Mouse (Mus musculus): ENCODE data around the gene Farp1. TPM values are rescaled to one million over a fixed set of nuclear protein-coding genes. Genes with fewer than 3 reads are reported as not detected.

Gene Farp1
- polyA plus RNA-seq, 1 experiment from 2014 or later = 34.2 TPM

- H3K4me1 ChIP-seq (ENCODE audit: control insufficient read depth, insufficient read depth, low read length) = no peaks in the 10 kb centered on the region
- 71% methylated on average over 8 of the region's 8 CpGs for WGBS
- no peaks in the 10 kb centered on the region for H3K27me3 ChIP-seq (replicated peaks; ENCODE audit: control insufficient read depth, insufficient read depth, low read length)
- no peaks in the 10 kb centered on the region for H3K36me3 ChIP-seq (ENCODE audit: control insufficient read depth, insufficient read depth, low read length)
- H3K9ac ChIP-seq (ENCODE audit: low read depth, low read length) = no peak overlapping the region
- no peak overlapping the region for H3K4me3 ChIP-seq (ENCODE audit: low read depth, low read length)
- no peaks in the 10 kb centered on the region for H3K9me3 ChIP-seq (ENCODE audit: control insufficient read depth, low read length)
- ATAC-seq (ENCODE audit: low read depth) (no peak), DNase-seq (ENCODE audit: low spot score) (peak; percentile 31)
- no peak overlapping the region for H3K27ac ChIP-seq (replicated peaks; ENCODE audit: low read depth, low read length)
- H3K4me2 ChIP-seq (ENCODE audit: low read depth, low read length) = no peak overlapping the region
Measured at GRCm38 (mm10) chr14:121025381-121025780, 9.6 kb upstream of the Farp1 start.

- no peaks in the 10 kb centered on the region for H3K36me3 ChIP-seq (ENCODE audit: control insufficient read depth, insufficient read depth, low read length)
- DNase-seq (ENCODE audit: low spot score) (no peak), ATAC-seq (ENCODE audit: low read depth) (no peak)
- H3K9ac ChIP-seq (ENCODE audit: low read depth, low read length) = no peak overlapping the region
- H3K27ac ChIP-seq (replicated peaks; ENCODE audit: low read depth, low read length) = no peak overlapping the region
- no peaks in the 10 kb centered on the region for H3K9me3 ChIP-seq (ENCODE audit: control insufficient read depth, low read length)
- no peaks in the 10 kb centered on the region for H3K27me3 ChIP-seq (replicated peaks; ENCODE audit: control insufficient read depth, insufficient read depth, low read length)
- H3K4me1 ChIP-seq (ENCODE audit: control insufficient read depth, insufficient read depth, low read length) = no peaks in the 10 kb centered on the region
- no peak overlapping the region for H3K4me3 ChIP-seq (ENCODE audit: low read depth, low read length)
- no peak overlapping the region for H3K4me2 ChIP-seq (ENCODE audit: low read depth, low read length)
- 88% methylated on average over 2 of the region's 2 CpGs for WGBS
Measured at GRCm38 (mm10) chr14:121031396-121031795, 3.6 kb upstream of the Farp1 start.

- Histone ChIP-seq H3K27ac (replicated peaks; ENCODE audit: low read depth, low read length) (no peak overlapping the region), H3K9me3 (ENCODE audit: control insufficient read depth, low read length) (no peaks in the 10 kb centered on the region), H3K4me1 (ENCODE audit: control insufficient read depth, insufficient read depth, low read length) (peaks cover 22% of the 10 kb centered on the region), H3K27me3 (replicated peaks; ENCODE audit: control insufficient read depth, insufficient read depth, low read length) (no peaks in the 10 kb centered on the region), H3K36me3 (ENCODE audit: control insufficient read depth, insufficient read depth, low read length) (no peaks in the 10 kb centered on the region), H3K4me2 (ENCODE audit: low read depth, low read length) (peak overlapping the region; percentile 95), H3K9ac (ENCODE audit: low read depth, low read length) (no peak overlapping the region; the same call in 1 of the 2 replicates), H3K4me3 (ENCODE audit: low read depth, low read length) (peak overlapping the region; percentile 93)
- peak; percentile 19 for DNase-seq (ENCODE audit: low spot score)
- WGBS = 18% methylated on average over 10 of the region's 10 CpGs
- no peak for ATAC-seq (ENCODE audit: low read depth)
Measured at GRCm38 (mm10) chr14:121034525-121034924, 475 bp upstream of the Farp1 start.

- ATAC-seq (ENCODE audit: low read depth) = peak; percentile 78
- Histone ChIP-seq H3K9me3 (ENCODE audit: control insufficient read depth, low read length) (no peaks in the 10 kb centered on the region), H3K4me2 (ENCODE audit: low read depth, low read length) (peak overlapping the region; percentile 95), H3K4me3 (ENCODE audit: low read depth, low read length) (peak overlapping the region; percentile 93), H3K36me3 (ENCODE audit: control insufficient read depth, insufficient read depth, low read length) (0 out of 2 replicates have a peak, but pooled peaks cover 3% of the 10 kb centered on the region), H3K4me1 (ENCODE audit: control insufficient read depth, insufficient read depth, low read length) (peaks cover 22% of the 10 kb centered on the region), H3K9ac (ENCODE audit: low read depth, low read length) (peak overlapping the region; percentile 98), H3K27me3 (replicated peaks; ENCODE audit: control insufficient read depth, insufficient read depth, low read length) (no peaks in the 10 kb centered on the region), H3K27ac (replicated peaks; ENCODE audit: low read depth, low read length) (peak overlapping the region; percentile 94)
- peak; percentile 72 for DNase-seq (ENCODE audit: low spot score)
- 0% methylated on average over 32 of the region's 100 CpGs for WGBS
Measured at GRCm38 (mm10) chr14:121035663-121036473, 868 bp downstream of the Farp1 start.

GRCm38 (mm10) chr14:121036612-121037221 lies 1.7 kb downstream of the Farp1 start:
- Histone ChIP-seq H3K27me3 (replicated peaks; ENCODE audit: control insufficient read depth, insufficient read depth, low read length) (no peaks in the 10 kb centered on the region), H3K9ac (ENCODE audit: low read depth, low read length) (peak overlapping the region; percentile 98), H3K27ac (replicated peaks; ENCODE audit: low read depth, low read length) (peak overlapping the region; percentile 94), H3K4me3 (ENCODE audit: low read depth, low read length) (peak overlapping the region; percentile 93), H3K9me3 (ENCODE audit: control insufficient read depth, low read length) (no peaks in the 10 kb centered on the region), H3K4me2 (ENCODE audit: low read depth, low read length) (peak overlapping the region; percentile 95), H3K4me1 (ENCODE audit: control insufficient read depth, insufficient read depth, low read length) (peaks cover 22% of the 10 kb centered on the region), H3K36me3 (ENCODE audit: control insufficient read depth, insufficient read depth, low read length) (0 out of 2 replicates have a peak, but pooled peaks cover 3% of the 10 kb centered on the region)
- ATAC-seq (ENCODE audit: low read depth) (no peak), DNase-seq (ENCODE audit: low spot score) (peak; percentile 84)
- under 1% methylated on average over 18 of the region's 19 CpGs for WGBS

GRCm38 (mm10) chr14:121037276-121037675 lies 2.3 kb downstream of the Farp1 start:
- Histone ChIP-seq H3K9ac (ENCODE audit: low read depth, low read length) (peak overlapping the region; percentile 98), H3K27me3 (replicated peaks; ENCODE audit: control insufficient read depth, insufficient read depth, low read length) (no peaks in the 10 kb centered on the region), H3K4me3 (ENCODE audit: low read depth, low read length) (peak overlapping the region; percentile 93), H3K4me2 (ENCODE audit: low read depth, low read length) (peak overlapping the region; percentile 95), H3K9me3 (ENCODE audit: control insufficient read depth, low read length) (no peaks in the 10 kb centered on the region), H3K27ac (replicated peaks; ENCODE audit: low read depth, low read length) (peak overlapping the region; percentile 94), H3K36me3 (ENCODE audit: control insufficient read depth, insufficient read depth, low read length) (0 out of 2 replicates have a peak, but pooled peaks cover 3% of the 10 kb centered on the region), H3K4me1 (ENCODE audit: control insufficient read depth, insufficient read depth, low read length) (peaks cover 22% of the 10 kb centered on the region)
- ATAC-seq (ENCODE audit: low read depth) (no peak), DNase-seq (ENCODE audit: low spot score) (peak; percentile 50)
- WGBS = 8% methylated on average over 7 of the region's 7 CpGs

GRCm38 (mm10) chr14:121038676-121039075 lies 3.7 kb downstream of the Farp1 start:
- Histone ChIP-seq H3K27ac (replicated peaks; ENCODE audit: low read depth, low read length) (no peak overlapping the region), H3K9me3 (ENCODE audit: control insufficient read depth, low read length) (no peaks in the 10 kb centered on the region), H3K4me1 (ENCODE audit: control insufficient read depth, insufficient read depth, low read length) (peaks cover 22% of the 10 kb centered on the region), H3K9ac (ENCODE audit: low read depth, low read length) (no peak overlapping the region), H3K27me3 (replicated peaks; ENCODE audit: control insufficient read depth, insufficient read depth, low read length) (no peaks in the 10 kb centered on the region), H3K4me2 (ENCODE audit: low read depth, low read length) (peak overlapping the region; percentile 95), H3K36me3 (ENCODE audit: control insufficient read depth, insufficient read depth, low read length) (0 out of 2 replicates have a peak, but pooled peaks cover 3% of the 10 kb centered on the region), H3K4me3 (ENCODE audit: low read depth, low read length) (0 out of 2 replicates have a peak overlapping the region, but pooled peaks have one; percentile 93)
- ATAC-seq (ENCODE audit: low read depth) = no peak
- peak; percentile 44 for DNase-seq (ENCODE audit: low spot score)
- 19% methylated on average over 5 of the region's 5 CpGs for WGBS

- Histone ChIP-seq H3K27me3 (replicated peaks; ENCODE audit: control insufficient read depth, insufficient read depth, low read length) (no peaks in the 10 kb centered on the region), H3K27ac (replicated peaks; ENCODE audit: low read depth, low read length) (no peak overlapping the region), H3K4me3 (ENCODE audit: low read depth, low read length) (no peak overlapping the region), H3K9ac (ENCODE audit: low read depth, low read length) (no peak overlapping the region), H3K4me2 (ENCODE audit: low read depth, low read length) (no peak overlapping the region), H3K4me1 (ENCODE audit: control insufficient read depth, insufficient read depth, low read length) (peaks cover 14% of the 10 kb centered on the region; the same call in 1 of the 2 replicates), H3K36me3 (ENCODE audit: control insufficient read depth, insufficient read depth, low read length) (peaks cover 15% of the 10 kb centered on the region; the same call in 1 of the 2 replicates), H3K9me3 (ENCODE audit: control insufficient read depth, low read length) (no peaks in the 10 kb centered on the region)
- ATAC-seq (ENCODE audit: low read depth) = no peak
- WGBS = 80% methylated on average over 3 of the region's 3 CpGs
- DNase-seq (ENCODE audit: low spot score) = no peak
Measured at GRCm38 (mm10) chr14:121044145-121044544, 9.1 kb downstream of the Farp1 start.
